Mouse (Mus musculus) skeletal muscle tissue, adult 2 months (tissue): ENCODE measurements around the gene Fgf5.

ENCODE experiments used
- DNase-seq: peaks from one replicate; pipeline ENCODE4 v3.0.0-alpha.2; 2012; ENCODE audit warnings: low read depth, low spot score

Gene Fgf5

GRCm38 (mm10) chr5:98253838-98254821, at the start of gene Fgf5:
TSS of gene Fgf5 (plus strand) at chr5:98254184.
- DNase-seq: no peak

DNA sequence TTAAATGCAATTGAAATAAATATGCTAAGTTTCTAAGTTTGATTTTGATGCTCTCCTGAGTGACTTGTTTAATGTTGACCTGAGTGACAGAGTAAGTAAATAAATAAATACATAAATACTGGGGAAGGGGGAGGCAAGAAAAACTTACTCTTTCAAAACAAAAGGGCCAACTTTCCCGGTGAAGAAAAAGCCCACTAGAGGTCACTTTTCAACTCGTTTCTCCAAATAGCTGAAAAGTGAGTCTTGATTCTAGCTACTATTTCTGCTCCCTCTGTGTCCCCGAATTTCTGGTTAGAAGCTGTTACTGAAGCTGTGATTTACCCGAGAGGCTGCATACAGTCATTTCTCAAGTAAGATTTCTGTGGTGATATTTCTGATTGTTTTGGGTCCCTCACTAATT, 41.5 kb upstream of the Fgf5 start:
- no peak for DNase-seq

DNA sequence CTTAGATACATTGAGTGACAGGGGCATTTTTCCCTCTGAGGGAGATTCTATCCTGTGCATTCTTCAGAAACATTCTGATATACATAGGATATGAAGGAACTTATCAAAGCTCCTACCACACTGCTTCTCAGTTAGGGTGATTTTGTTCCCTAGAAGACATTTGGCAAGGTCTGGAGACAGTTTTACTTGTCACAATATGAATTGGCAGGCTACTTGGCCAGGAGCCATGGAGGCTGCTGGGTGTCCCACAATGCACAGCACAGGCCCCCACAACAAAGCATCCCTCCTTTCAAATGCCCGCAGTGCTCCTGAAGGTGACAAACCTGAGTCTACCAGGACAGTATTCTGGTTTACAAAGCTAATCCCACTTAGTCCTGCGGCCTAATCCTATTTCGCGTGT, 32.0 kb upstream of the Fgf5 start:
- DNase-seq: no peak

DNA sequence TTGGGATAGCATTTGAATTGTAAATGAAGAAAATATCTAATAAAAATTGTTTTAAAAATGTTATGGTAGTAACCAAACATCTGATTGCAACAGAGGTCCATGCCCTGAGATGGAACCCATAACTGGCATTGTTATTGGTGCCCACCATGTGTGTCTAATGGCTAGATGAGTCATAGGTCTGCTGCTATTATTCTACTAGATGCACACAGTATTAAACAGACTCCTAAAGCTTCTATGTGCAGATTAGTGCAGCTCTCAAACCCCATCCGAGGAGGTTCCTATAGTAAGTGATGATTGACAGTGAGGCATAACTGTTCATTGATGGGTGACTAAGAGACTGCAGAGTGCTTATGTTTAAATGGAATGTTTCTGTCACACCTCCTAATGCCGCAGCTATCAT, 27.3 kb upstream of the Fgf5 start:
- DNase-seq: no peak

DNA sequence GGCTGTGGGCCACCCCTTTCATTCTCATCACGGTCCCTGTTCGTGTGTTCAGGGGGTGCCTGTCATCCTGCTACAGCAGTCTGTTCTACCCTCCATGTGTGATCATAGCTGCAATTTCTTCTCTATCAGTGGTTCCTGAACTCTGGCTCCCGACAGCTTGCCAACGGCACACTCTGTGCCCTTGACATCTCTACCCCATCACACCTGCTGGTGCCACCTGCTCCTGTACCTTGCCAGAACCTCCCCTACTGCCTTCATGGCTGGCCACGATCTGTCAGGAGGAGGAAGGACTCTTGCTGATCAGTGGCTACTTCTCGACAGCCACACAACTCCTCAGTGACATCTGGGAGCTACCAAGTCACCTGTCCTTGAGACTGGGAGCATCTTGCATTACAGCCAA, 24.5 kb upstream of the Fgf5 start:
- no peak for DNase-seq

DNA sequence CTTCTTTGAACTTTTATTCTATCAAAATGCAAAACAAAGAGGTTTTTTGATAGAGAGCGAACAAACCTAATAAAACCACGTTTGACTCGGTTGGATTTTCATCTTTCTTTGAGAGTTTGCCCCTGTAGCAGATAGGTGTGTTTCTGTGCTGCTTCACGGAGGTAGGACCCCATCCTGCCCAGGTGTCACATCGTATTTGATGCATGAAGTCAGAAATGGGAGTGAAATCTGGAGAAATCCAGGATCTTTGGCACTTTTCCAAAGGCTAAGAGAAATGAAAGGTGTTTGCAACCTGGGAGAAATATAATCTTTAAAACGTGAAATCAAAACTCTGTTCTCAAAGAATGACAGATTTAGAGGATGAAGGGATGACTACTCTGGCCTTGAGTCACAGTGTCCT, 15.5 kb upstream of the Fgf5 start:
- no peak for DNase-seq

DNA sequence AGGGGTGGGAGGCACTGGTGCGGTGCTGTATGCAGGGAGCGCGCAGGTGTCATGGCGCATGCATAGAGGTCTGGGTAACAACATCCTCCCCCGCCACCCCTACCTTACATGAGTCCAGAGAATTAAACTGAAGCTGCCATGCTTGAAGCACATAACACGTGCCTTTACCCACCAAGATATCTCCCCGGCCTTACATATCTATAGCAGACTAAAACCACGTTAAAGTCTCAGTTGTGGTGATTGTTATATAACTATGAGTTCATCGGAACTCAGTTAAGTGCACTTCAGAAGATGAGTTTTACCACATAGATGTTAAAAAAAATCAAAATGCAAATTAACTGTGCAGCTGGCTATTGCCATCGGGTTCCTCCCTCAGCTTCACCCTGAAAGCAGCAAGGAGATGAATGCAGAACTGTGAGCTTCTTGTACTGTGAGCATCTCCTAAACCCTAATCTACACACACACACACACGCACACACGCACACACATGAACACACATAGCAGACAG, 12.6 kb upstream of the Fgf5 start:
- no peak for DNase-seq

- DNase-seq: no peak
Observed at GRCm38 (mm10) chr5:98245303-98245702, 8.7 kb upstream of the Fgf5 start.

DNA sequence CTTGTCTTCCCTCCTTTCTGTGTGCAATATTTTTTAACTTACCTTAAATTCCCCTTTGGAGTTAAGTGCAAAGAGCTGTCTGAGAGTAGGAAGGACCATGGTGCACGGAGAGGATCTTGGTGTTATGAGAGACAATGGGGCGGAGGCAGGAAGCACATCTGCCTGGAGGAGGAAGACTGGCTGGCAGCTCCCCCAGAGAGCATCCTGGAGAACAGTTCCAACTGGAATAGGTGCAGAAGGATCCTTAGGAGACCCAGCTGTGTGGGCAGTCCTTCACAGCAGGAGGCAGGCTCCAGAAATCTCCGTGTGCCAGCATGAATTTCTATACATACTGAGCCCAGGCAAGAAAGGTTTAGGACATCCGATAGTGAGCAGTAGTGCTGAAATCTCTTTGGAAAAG, 8.0 kb upstream of the Fgf5 start:
- no peak for DNase-seq

DNA sequence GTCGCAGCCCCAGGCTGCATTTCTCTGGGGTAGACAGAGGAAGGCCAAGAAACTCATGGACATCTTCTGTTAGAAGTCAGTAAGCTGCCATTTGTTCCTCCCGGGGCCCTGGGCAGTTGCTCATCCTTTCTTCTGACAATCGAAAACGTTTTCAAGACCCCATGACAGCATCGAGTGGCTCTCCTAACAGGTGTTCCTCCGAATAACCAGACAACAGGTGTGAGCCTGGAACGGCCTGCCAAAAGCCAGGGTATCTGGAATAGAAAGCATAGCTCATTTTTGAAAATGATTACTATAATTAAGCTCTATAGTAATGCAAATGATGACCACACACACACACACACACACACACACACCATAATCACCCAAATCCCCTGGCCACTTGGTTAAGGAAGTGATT, 7.2 kb upstream of the Fgf5 start:
- DNase-seq: no peak

DNA sequence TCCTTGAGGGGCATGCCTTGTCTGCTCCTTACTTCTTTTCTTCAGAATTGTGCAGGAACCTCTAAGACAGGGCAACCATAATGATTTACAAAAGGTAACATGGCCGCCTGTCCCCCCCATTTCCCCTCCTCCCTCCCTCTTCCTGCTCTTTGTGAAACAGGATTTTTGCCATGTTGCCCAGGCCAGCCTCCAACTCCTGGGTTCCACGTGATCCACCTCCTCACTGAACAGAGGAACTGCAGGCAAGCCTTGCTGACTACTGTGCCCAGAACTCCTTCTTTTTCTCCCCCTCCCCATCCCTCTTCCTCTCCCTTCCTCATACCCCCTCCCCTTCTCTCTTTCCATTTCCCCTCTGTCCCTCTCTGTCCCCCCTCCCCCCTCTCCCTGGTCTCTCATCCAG, 6.5 kb upstream of the Fgf5 start:
- DNase-seq: no peak

DNA sequence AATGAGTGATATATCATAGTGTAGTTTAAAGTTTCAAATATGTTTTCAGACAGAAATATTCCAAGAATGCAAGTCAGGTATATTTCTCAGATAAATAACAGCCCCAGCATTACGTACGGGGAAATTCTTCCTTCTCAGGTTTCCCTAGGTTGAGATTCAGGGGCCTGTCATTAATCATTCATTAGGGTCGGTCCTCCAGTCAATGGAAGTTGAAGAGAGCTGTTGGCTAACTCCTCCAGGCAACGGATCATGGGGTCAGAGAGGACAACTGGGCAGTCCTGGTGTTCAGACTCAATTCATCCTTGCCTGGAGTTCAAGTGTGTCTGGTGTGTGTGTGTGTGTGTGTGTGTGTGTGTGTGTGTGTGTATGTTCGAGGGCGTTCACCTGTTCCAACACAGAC, 837 bp upstream of the Fgf5 start:
- DNase-seq: no peak

DNA sequence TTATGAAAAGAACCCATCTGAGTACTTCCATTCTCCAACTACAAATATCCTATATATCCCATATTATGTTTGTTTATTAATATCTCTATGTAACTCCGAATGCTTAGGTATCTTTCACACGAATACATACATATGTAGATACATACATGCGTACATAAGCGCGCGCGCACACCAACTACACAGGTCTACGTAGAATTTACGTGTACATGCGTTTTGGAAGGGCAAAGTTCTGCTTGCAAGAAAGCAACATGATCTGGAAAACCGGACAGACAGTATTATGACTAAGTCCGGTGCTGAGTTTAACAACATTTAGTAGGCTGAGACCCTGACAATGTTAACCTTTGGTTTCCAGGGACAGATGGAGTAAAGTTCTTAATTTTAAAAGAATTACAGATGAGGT, 1.2 kb downstream of the Fgf5 start:
- no peak for DNase-seq

- DNase-seq: no peak
Observed at GRCm38 (mm10) chr5:98255760-98256490, 1.9 kb downstream of the Fgf5 start.

GRCm38 (mm10) chr5:98275318-98275818, 21.4 kb downstream of the Fgf5 start:
- no peak for DNase-seq

GRCm38 (mm10) chr5:98281993-98282392, 28.0 kb downstream of the Fgf5 start:
- DNase-seq: no peak

DNA sequence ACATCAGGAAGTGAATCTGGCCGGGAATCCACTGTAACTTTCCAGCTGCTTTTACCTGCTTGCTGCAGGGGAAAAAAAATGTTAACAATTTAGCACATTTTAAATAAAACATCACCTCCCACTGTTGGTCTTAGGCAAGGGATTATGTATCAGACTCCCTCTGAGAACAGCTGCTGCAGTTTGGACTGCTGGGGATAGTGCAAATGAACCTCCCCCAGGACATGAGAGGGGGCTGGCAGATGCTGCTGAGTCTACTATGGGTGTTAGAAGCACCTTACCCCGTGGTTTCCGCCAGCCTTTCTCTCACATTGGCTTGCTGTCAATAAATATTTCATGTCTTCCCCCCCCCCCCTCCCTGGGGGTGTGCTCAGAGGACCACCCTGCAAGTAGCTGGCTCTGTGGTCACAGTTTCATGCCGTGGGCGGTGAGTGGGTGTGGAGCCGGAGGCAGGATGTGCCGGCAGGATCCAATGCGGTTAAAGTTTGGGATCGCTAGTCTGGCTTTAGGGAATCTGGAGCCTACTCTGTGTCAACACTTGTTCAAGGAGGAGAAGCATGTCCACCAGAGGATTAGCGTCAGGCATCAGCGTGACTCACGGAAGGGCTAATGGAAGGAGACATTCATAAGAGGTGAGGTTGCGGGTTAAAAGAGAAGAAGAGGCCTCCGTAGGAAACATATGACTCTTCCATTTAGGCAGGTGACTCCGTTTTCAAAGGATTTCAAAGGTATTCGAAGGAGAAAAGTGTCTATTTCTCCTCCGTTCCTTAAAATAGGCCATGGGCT, 29.9 kb downstream of the Fgf5 start:
- DNase-seq: no peak

DNA sequence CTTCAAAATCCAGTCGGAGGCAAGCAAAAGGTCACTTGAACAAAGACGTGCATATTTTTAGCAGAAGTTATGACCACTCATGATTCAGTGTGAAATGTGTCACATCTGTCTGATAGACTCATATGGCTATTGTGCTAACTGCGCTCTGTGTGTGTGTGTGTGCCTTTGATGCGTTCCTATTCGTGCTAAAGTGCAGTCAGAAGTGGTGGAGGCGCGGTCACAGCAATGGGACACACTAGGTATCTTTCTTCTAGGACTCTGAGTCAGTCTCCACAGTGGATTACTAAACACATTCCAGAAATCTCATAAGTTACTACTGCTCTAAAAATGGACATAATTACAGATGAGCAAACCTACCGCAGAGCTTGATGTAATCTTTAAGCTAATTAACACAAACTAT, 36.7 kb downstream of the Fgf5 start:
- DNase-seq: no peak

DNA sequence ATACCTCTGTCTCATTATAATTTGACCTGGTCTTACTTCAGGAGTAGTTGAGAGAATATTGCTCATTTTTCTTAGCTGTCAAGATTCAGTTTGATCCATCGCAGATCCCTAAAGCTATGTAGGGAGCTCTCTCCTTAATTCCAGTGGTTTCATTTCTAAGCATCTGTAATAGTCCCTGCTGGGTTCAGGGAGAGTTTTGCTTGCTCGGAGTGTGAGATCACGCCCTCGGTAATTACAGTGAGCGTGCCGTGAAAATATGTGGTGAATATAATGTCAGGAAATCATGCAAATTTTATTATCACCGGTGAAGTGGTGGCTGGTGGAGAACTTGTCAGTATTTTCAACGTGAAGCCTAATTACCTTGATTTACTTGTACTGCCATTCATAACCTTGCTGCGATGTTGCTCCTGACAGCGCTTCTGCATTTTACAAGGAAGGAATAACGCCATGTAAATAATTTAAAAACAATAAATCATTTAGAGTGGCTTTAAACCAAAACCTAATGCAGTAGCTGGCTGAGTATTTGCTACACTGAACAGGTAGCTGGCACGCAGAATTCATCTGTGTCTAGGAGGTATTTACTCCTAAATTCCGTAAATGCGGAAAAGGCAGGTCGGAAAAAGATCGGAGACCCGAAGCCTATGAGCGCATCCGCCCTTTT, 38.5 kb downstream of the Fgf5 start:
- DNase-seq: no peak

DNA sequence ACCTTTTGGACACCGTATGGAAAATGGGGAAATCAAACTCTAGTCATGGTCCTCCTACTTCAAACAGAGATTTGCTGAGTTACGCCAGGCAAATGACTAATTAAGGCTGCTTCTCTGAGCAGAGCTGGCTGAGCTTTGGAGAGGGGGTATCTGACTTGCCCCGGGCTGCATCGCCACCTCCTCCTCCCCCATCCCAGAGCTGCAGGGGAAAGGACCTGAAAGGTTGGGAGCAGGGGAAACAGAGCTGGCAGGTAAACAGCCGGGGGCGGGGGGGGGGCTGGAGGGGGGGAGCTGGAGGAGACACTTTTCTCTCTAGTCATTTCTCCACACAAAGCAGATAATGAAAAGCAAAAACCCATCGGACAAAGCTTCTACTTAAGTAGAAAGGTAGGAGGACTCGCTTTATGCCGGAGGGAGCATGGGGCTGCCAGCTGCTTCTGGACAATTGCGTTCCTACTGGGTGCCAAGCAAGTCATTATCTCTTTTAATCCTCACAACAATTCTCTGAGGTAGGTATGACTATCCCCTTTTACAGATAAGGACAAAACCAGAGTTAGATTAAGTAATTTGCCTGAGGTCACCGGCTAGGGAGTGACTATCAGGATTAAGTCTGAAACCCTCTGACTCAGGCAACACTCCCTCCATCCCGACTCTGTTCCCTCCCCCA, 39.2 kb downstream of the Fgf5 start:
- no peak for DNase-seq

GRCm38 (mm10) chr5:98300079-98300478, 46.1 kb downstream of the Fgf5 start:
- DNase-seq: no peak
